Mouse (Mus musculus) heart, embryonic 11.5 days (tissue): Measurements from ENCODE around the gene Lrrc23. TPM values are rescaled to one million over a fixed set of nuclear protein-coding genes. Genes with fewer than 3 reads are reported as not detected.
A peak's percentile ranks its signal among the peaks of the same experiment; 100 is the strongest.

Source experiments
- ATAC-seq: fragments of 200-750 bp; cut with Nextera tagmentation; replicated peaks from 2 replicates; pipeline ENCODE4 v1.8.0; 2017; ENCODE audit warnings: moderate library complexity; ENCODE audit not compliant: insufficient number of reproducible peaks, low FRiP score, low TSS enrichment
- H3K27ac ChIP-seq: fragments of 300-500 bp; sonication (generic); 2 replicates; pipeline ENCODE4 v1.5.1; 2014; ENCODE audit warnings: mild to moderate bottlenecking, low read depth, low read length
- H3K27me3 ChIP-seq: fragments of 300-500 bp; sonication (generic); 2 replicates; pipeline ENCODE4 v1.6.1; 2014; ENCODE audit warnings: mild to moderate bottlenecking, low read length, mixed read lengths; ENCODE audit not compliant: control insufficient read depth, insufficient read depth
- H3K36me3 ChIP-seq: fragments of 300-500 bp; sonication (generic); 2 replicates; pipeline ENCODE4 v1.6.1; 2014; ENCODE audit warnings: mild to moderate bottlenecking, low read length, moderate library complexity, mixed read lengths; ENCODE audit not compliant: control insufficient read depth, insufficient read depth
- H3K4me1 ChIP-seq: fragments of 300-500 bp; sonication (generic); 2 replicates; pipeline ENCODE4 v1.6.1; 2014; ENCODE audit warnings: low read length; ENCODE audit not compliant: control insufficient read depth, insufficient read depth
- H3K4me2 ChIP-seq: fragments of 300-500 bp; sonication (generic); 2 replicates; pipeline ENCODE4 v1.6.1; 2014; ENCODE audit warnings: mild to moderate bottlenecking, moderate library complexity
- H3K4me3 ChIP-seq: fragments of 300-500 bp; sonication (generic); 2 replicates; pipeline ENCODE4 v1.5.1; 2014; ENCODE audit warnings: low read depth, low read length
- H3K9ac ChIP-seq: fragments of 300-500 bp; sonication (generic); 2 replicates; pipeline ENCODE4 v1.6.1; 2014; ENCODE audit warnings: mild to moderate bottlenecking, low read depth, low read length, moderate library complexity
- H3K9me3 ChIP-seq: fragments of 300-500 bp; sonication (generic); replicated peaks from 2 replicates; pipeline ENCODE4 v1.6.1; 2016; ENCODE audit warnings: low read length; ENCODE audit not compliant: control insufficient read depth
- WGBS: fragments of 180-500 bp; shearing (Covaris S2); extraction: QIAGEN DNeasy Blood & Tissue Kit; methylation state at CpG from one replicate; pipeline ENCODE4 v1.1.7; 2014; ENCODE audit not compliant: insufficient replicate concordance; 5-methylcytosine and 5-hydroxymethylcytosine counted together
- polyA plus RNA-seq: library from polyadenylated mRNA; unstranded; fragments of >200 nt; fragmentation: Nextera tagmentation; extraction: Ambion mirVana; gene quantifications from 2 replicates; pipeline ENCODE4 v1.2.1, GENCODE M21; 2014

Lrrc23 gene
- polyA plus RNA-seq, 1 experiment from 2014 or later = not detected

DNA sequence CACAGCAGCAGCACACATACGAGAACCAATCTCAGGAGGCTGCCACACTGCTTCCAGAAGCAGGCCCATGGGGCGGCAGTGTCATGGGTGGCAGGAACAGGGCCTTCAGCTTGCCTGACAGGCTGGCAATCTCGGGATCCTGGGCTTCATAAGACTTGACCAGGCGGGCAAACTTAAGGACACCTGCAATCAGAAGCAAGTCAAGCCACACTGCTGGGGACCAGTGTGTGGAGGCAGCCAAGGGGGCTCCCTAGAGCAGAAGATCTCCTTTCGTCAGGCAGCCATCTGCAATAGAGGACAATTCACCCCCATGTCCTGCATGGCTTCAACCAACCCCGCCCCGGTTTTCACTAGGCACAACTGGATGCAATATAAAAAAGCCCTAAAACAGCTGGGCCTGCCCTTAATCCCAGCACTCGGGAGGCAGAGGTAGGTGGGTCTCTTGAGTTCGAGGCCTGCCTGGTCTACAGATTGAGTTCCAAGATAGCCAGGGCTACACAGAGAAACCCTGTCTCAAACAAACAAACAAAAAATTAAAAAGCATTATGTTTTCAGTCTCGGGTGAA, 40.2 kb downstream of the Lrrc23 start:
- H3K4me3 ChIP-seq = no peak overlapping the region
- no peak overlapping the region; the same call in 1 of the 2 replicates for H3K4me2 ChIP-seq
- WGBS = 83% methylated on average over 10 of the region's 10 CpGs
- no peak for ATAC-seq
- peaks cover 17% of the 10 kb centered on the region for H3K4me1 ChIP-seq
- no peak overlapping the region for H3K9ac ChIP-seq
- no peaks in the 10 kb centered on the region for H3K9me3 ChIP-seq
- no peak overlapping the region for H3K27ac ChIP-seq
- no peaks in the 10 kb centered on the region for H3K27me3 ChIP-seq
- H3K36me3 ChIP-seq = peaks cover 3% of the 10 kb centered on the region; the same call in 1 of the 2 replicates

DNA sequence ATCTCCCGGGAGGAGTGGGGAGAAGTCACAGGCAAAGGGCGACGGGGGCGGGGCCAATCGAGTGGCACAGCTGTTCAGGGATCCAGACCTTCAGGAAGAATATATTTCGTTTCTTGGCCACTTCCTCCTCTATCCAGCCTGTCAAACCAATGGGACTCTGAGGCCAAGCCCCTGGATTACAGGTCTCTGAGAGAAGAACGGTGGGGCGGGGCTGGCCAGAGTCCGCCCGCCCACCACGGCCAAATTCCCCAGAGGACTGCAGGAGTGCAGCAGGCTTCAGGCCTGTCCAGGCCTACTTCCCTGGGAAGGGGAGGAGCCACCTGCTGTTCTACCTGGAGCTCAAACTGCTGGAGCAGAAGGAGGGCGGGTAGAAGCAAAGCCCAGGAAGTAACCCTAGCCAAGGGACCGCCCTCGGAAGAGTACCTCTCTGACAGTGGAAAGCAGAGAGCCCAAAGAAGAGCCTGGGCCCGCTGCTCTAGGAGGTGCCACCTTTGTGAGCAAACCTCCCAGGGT, 41.0 kb downstream of the Lrrc23 start, which contains the start of gene Ptpn6:
Gene Ptpn6 (minus strand): TSS at position 204 of the 513 bp plus-strand sequence.
- no peaks in the 10 kb centered on the region for H3K9me3 ChIP-seq
- peaks cover 17% of the 10 kb centered on the region for H3K4me1 ChIP-seq
- ATAC-seq = no peak
- H3K27me3 ChIP-seq = no peaks in the 10 kb centered on the region
- H3K9ac ChIP-seq = peak within 1 kb of the TSS; percentile 54; the same call in 1 of the 2 replicates
- H3K36me3 ChIP-seq = peaks cover 3% of the 10 kb centered on the region; the same call in 1 of the 2 replicates
- H3K27ac ChIP-seq = no peak within 1 kb of the TSS
- H3K4me3 ChIP-seq = no peak within 1 kb of the TSS
- H3K4me2 ChIP-seq = peak within 1 kb of the TSS; percentile 37
- 31% methylated on average over 15 of the region's 15 CpGs for WGBS

GRCm38 (mm10) chr6:124737040-124737439, 42.5 kb downstream of the Lrrc23 start:
- Histone ChIP-seq H3K4me3 (no peak overlapping the region), H3K4me2 (no peak overlapping the region), H3K27me3 (no peaks in the 10 kb centered on the region), H3K9me3 (no peaks in the 10 kb centered on the region), H3K4me1 (peaks cover 22% of the 10 kb centered on the region), H3K27ac (no peak overlapping the region), H3K36me3 (no peaks in the 10 kb centered on the region; the same call in 1 of the 2 replicates), H3K9ac (no peak overlapping the region)
- no peak for ATAC-seq
- WGBS = 87% methylated on average over 11 of the region's 11 CpGs

GRCm38 (mm10) chr6:124734417-124734816, 45.1 kb downstream of the Lrrc23 start:
- Histone ChIP-seq H3K4me3 (no peak overlapping the region), H3K27me3 (no peaks in the 10 kb centered on the region), H3K4me1 (peaks cover 14% of the 10 kb centered on the region), H3K36me3 (no peaks in the 10 kb centered on the region; the same call in 1 of the 2 replicates), H3K9ac (no peak overlapping the region), H3K9me3 (no peaks in the 10 kb centered on the region), H3K27ac (no peak overlapping the region), H3K4me2 (no peak overlapping the region)
- no peak for ATAC-seq
- 86% methylated on average over 3 of the region's 3 CpGs for WGBS

- peaks cover 6% of the 10 kb centered on the region; the same call in 1 of the 2 replicates for H3K4me1 ChIP-seq
- peak overlapping the region; percentile 34; the same call in 1 of the 2 replicates for H3K9ac ChIP-seq
- H3K27me3 ChIP-seq = no peaks in the 10 kb centered on the region
- H3K36me3 ChIP-seq = no peaks in the 10 kb centered on the region
- 52% methylated on average over 19 of the region's 19 CpGs for WGBS
- no peak overlapping the region; the same call in 1 of the 2 replicates for H3K4me2 ChIP-seq
- H3K4me3 ChIP-seq = no peak overlapping the region
- no peak overlapping the region for H3K27ac ChIP-seq
- ATAC-seq = 0 out of 2 replicates have a peak, but pooled peaks have one; percentile 32
- H3K9me3 ChIP-seq = no peaks in the 10 kb centered on the region
These were observed 46.8 kb downstream of the Lrrc23 start for GRCm38 (mm10) chr6:124732476-124733370.

GRCm38 (mm10) chr6:124731038-124731437, 48.5 kb downstream of the Lrrc23 start:
- Histone ChIP-seq H3K4me2 (no peak overlapping the region), H3K27me3 (no peaks in the 10 kb centered on the region), H3K27ac (no peak overlapping the region), H3K9ac (no peak overlapping the region), H3K4me1 (peaks cover 6% of the 10 kb centered on the region; the same call in 1 of the 2 replicates), H3K4me3 (no peak overlapping the region), H3K36me3 (no peaks in the 10 kb centered on the region), H3K9me3 (no peaks in the 10 kb centered on the region)
- WGBS = 77% methylated on average over 7 of the region's 7 CpGs
- no peak for ATAC-seq

DNA sequence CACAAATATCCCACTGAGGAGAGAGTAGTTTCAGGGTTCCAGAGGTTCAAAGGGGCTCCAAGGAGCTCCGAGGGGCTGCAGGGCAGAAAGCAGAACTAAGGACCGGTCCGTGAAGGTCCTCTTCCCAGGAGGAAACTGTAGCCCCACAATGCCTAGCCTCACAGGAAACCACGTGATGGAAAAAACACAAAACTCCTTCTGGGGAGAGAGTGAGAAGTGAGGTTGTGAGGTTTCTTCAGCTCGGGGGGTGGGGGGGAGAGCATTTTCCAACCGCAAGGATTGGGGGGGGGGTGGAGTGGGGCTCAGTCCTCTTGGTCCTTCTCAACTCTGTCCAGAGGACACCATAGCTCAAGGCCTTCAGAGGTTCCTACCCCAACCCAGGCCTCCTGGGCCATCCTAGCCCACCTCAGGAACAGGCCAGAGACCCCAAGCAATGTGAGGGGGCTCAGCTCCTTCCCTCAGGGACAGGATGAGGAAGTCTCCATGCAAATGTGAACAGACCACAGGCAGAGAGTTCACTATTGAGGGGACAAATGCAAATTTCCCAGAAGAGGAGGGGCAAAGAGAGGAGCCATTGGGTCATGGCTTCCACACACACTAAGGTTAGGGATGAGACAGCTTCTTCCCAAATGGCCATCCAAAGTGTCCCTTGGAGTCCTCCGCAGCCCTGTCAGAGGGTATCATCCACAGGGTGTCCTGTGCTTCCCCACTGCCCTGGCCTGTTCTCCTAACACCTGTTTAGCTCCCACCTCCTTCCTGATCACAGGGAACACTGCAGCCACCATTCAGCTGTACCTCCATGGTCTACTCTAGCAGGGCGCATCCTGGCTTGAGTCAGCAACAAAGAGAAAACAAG, 49.4 kb downstream of the Lrrc23 start:
- ATAC-seq = no peak
- 64% methylated on average over 8 of the region's 8 CpGs for WGBS
- Histone ChIP-seq H3K4me2 (no peak overlapping the region), H3K36me3 (no peaks in the 10 kb centered on the region), H3K27ac (no peak overlapping the region), H3K4me3 (no peak overlapping the region), H3K9ac (no peak overlapping the region), H3K4me1 (peaks cover 6% of the 10 kb centered on the region; the same call in 1 of the 2 replicates), H3K27me3 (no peaks in the 10 kb centered on the region), H3K9me3 (no peaks in the 10 kb centered on the region)

GRCm38 (mm10) chr6:124728621-124729020, 50.9 kb downstream of the Lrrc23 start:
- Histone ChIP-seq H3K4me2 (no peak overlapping the region), H3K27me3 (no peaks in the 10 kb centered on the region), H3K27ac (no peak overlapping the region), H3K36me3 (no peaks in the 10 kb centered on the region), H3K9me3 (no peaks in the 10 kb centered on the region), H3K4me1 (peaks cover 6% of the 10 kb centered on the region; the same call in 1 of the 2 replicates), H3K4me3 (no peak overlapping the region), H3K9ac (no peak overlapping the region)
- no peak for ATAC-seq
- 85% methylated on average over 10 of the region's 10 CpGs for WGBS
